In genomic region chr5:123699198-123699597, GRCm38 (mm10) we compare ENCODE assay signal across 9 mouse cellular contexts. TPM values are rescaled to one million over a fixed set of nuclear protein-coding genes. Genes with fewer than 3 reads are reported as not detected.
A peak's percentile ranks its signal among the peaks of the same experiment; 100 is the strongest.
DNase-seq lines count a peak whose midpoint lies in the region; ATAC-seq lines count a peak whose summit lies in the region.
"Had no signal": no experiment of that assay in that cellular context is flagged by ENCODE, and none has a peak within 500 bp of the region (broad histone marks: within the 10 kb centered on the region; RNA-seq: fewer than 3 reads in every experiment).

No protein-coding gene starts in this region.

- 31% methylated on average over 3 of the region's 3 CpGs for WGBS in hindbrain, embryonic 11.5 days
- 20% methylated on average over 3 of the region's 3 CpGs for WGBS in hindbrain, embryonic 16.5 days

- intact Hi-C loops in heart, postnatal 14 days (cut with DNase I), result loop anchor here (5.0 kb wide), 1 partner anchor 42 kb away; no protein-coding TSS in a partner anchor
- intact Hi-C loops in left cerebral cortex, postnatal 25 days (cut with DNase I), result loop anchor here (1.0 to 10.0 kb wide), 3 partner anchors 73 to 244 kb away; no protein-coding TSS in a partner anchor

- no peak overlapping the region for H3K4me2 ChIP-seq in hindbrain, embryonic 11.5 days (replicated peaks; ENCODE audit: low read depth, low read length)
- no peak overlapping the region for H3K4me2 ChIP-seq in hindbrain, embryonic 16.5 days (ENCODE audit: low read length)

- DNase-seq in hindbrain, embryonic 11.5 days (ENCODE audit: low spot score), result peak; percentile 90
- DNase-seq in adrenal gland, postnatal 10 days, result peak; percentile 88
- peak; percentile 85 for DNase-seq in embryo, embryonic 11 days
- peak; percentile 82 to 88 for DNase-seq in heart, postnatal 14 days
- peak; percentile 56 to 58 for DNase-seq in left cerebral cortex, postnatal 25 days (ENCODE audit: low spot score in 2 of 2)
- peak; percentile 45 to 71 for DNase-seq in natural killer cell, adult 2 months (ENCODE audit: low spot score in 2 of 2)
- peak; percentile 88 for DNase-seq in testis, postnatal 10 days (ENCODE audit: low spot score)

- no peaks in the 10 kb centered on the region for H3K9me3 ChIP-seq in hindbrain, embryonic 11.5 days (ENCODE audit: control insufficient read depth, low read length)
- H3K9me3 ChIP-seq in hindbrain, embryonic 16.5 days (ENCODE audit: control insufficient read depth, low read length), result no peaks in the 10 kb centered on the region
- H3K9me3 ChIP-seq: megakaryocyte, embryonic 14.5 days had no signal

- H3K9ac ChIP-seq in hindbrain, embryonic 11.5 days (ENCODE audit: low read depth, low read length), result no peak overlapping the region
- no peak overlapping the region for H3K9ac ChIP-seq in hindbrain, embryonic 16.5 days (ENCODE audit: low read depth, low read length)

- no peaks in the 10 kb centered on the region for H3K4me1 ChIP-seq in hindbrain, embryonic 11.5 days (replicated peaks; ENCODE audit: control insufficient read depth, insufficient read depth, low read length)
- no peaks in the 10 kb centered on the region for H3K4me1 ChIP-seq in hindbrain, embryonic 16.5 days (ENCODE audit: control insufficient read depth, insufficient read depth, low read depth, low read length)
- H3K4me1 ChIP-seq: megakaryocyte, embryonic 14.5 days had no signal

- no peaks in the 10 kb centered on the region for H3K27me3 ChIP-seq in hindbrain, embryonic 11.5 days (ENCODE audit: control insufficient read depth, insufficient read depth, low read length)
- no peaks in the 10 kb centered on the region for H3K27me3 ChIP-seq in hindbrain, embryonic 16.5 days (replicated peaks; ENCODE audit: control insufficient read depth, insufficient read depth, low read length)

- H3K36me3 ChIP-seq in hindbrain, embryonic 11.5 days (ENCODE audit: control insufficient read depth, insufficient read depth, low read length), result peaks cover 17% of the 10 kb centered on the region
- H3K36me3 ChIP-seq in hindbrain, embryonic 16.5 days (ENCODE audit: control insufficient read depth, insufficient read depth, low read length), result peaks cover 37% of the 10 kb centered on the region

- no peak overlapping the region for H3K27ac ChIP-seq in hindbrain, embryonic 11.5 days (ENCODE audit: low read depth, low read length)
- H3K27ac ChIP-seq in hindbrain, embryonic 16.5 days (ENCODE audit: low read depth, low read length), result no peak overlapping the region

- no peak for ATAC-seq in hindbrain, embryonic 11.5 days (ENCODE audit: low FRiP score)
- ATAC-seq in hindbrain, embryonic 16.5 days, result no peak

- no peak overlapping the region for H3K4me3 ChIP-seq in hindbrain, embryonic 11.5 days (ENCODE audit: low read depth, low read length)
- no peak overlapping the region for H3K4me3 ChIP-seq in hindbrain, embryonic 16.5 days (ENCODE audit: low read length)
- H3K4me3 ChIP-seq: megakaryocyte, embryonic 14.5 days had no signal

RNA-seq across cellular contexts. Expression of gene Clip1, which starts 14.8 kb away (rescaled TPM):
- 43.8 and 51.2 TPM in 2 replicates for polyA plus RNA-seq in hindbrain, embryonic 11.5 days (2014; fragmentation: Nextera tagmentation; extraction: Ambion mirVana)
- polyA plus RNA-seq in hindbrain, embryonic 16.5 days (2015; fragmentation: Nextera tagmentation; extraction: Ambion mirVana), result 74.3 and 74.4 TPM in 2 replicates
- 10 to 100 TPM; 45.8 to 60.2 TPM for total RNA-seq in adrenal gland, postnatal 10 days (2021)
- 100 to 1,000 TPM; 118 to 125 TPM for total RNA-seq in heart, postnatal 14 days (2021)
- total RNA-seq in left cerebral cortex, postnatal 25 days (2021), result 100 to 1,000 TPM; 126 to 133 TPM

RNA-seq across cellular contexts. Expression of gene Zcchc8, which starts 21.7 kb away (rescaled TPM):
- polyA plus RNA-seq in hindbrain, embryonic 11.5 days (2014; fragmentation: Nextera tagmentation; extraction: Ambion mirVana), result 73.4 and 83.6 TPM in 2 replicates
- 48.6 and 58.6 TPM in 2 replicates for polyA plus RNA-seq in hindbrain, embryonic 16.5 days (2015; fragmentation: Nextera tagmentation; extraction: Ambion mirVana)
- total RNA-seq in adrenal gland, postnatal 10 days (2021), result 10 to 100 TPM; 39.7 to 54.2 TPM
- total RNA-seq in heart, postnatal 14 days (2021), result 10 to 100 TPM; 30.9 to 35.7 TPM
- total RNA-seq in left cerebral cortex, postnatal 25 days (2021), result 10 to 100 TPM; 37.4 to 50.3 TPM

RNA-seq across cellular contexts. Expression of gene Rsrc2, which starts 50.0 kb away (rescaled TPM):
- polyA plus RNA-seq in hindbrain, embryonic 11.5 days (2014; fragmentation: Nextera tagmentation; extraction: Ambion mirVana), result 165 and 183 TPM in 2 replicates
- polyA plus RNA-seq in hindbrain, embryonic 16.5 days (2015; fragmentation: Nextera tagmentation; extraction: Ambion mirVana), result 106 and 111 TPM in 2 replicates
- total RNA-seq in adrenal gland, postnatal 10 days (2021), result 10 to 100 TPM; 63.7 to 76.4 TPM
- 10 to 100 TPM; 48.9 to 50.9 TPM for total RNA-seq in heart, postnatal 14 days (2021)
- 10 to 100 TPM; 78.6 to 87.1 TPM for total RNA-seq in left cerebral cortex, postnatal 25 days (2021)

RNA-seq across cellular contexts. Expression of gene Kntc1, which starts 50.3 kb away (rescaled TPM):
- 27.0 and 30.5 TPM in 2 replicates for polyA plus RNA-seq in hindbrain, embryonic 11.5 days (2014; fragmentation: Nextera tagmentation; extraction: Ambion mirVana)
- 4.5 and 5.8 TPM in 2 replicates for polyA plus RNA-seq in hindbrain, embryonic 16.5 days (2015; fragmentation: Nextera tagmentation; extraction: Ambion mirVana)
- 10 to 100 TPM in 1 of 2 experiments, 1 to 10 TPM in 1; 8.0 to 12.9 TPM for total RNA-seq in adrenal gland, postnatal 10 days (2021)
- total RNA-seq in heart, postnatal 14 days (2021), result 1 to 10 TPM; 3.4 to 4.9 TPM
- total RNA-seq in left cerebral cortex, postnatal 25 days (2021), result 1 to 10 TPM in 1 of 2 experiments, under 1 TPM in 1; 0.83 to 1.3 TPM
